Mouse (Mus musculus) heart, postnatal 36 days (tissue): ENCODE data around the gene Rdx. TPM values are rescaled to one million over a fixed set of nuclear protein-coding genes. Genes with fewer than 3 reads are reported as not detected.
A peak's percentile ranks its signal among the peaks of the same experiment; 100 is the strongest.
"Not testable (repeated sequence)": the region's sequence is repeated elsewhere in the genome, so short reads cannot be mapped to it uniquely, and the experiment has no call there.

Experiments used
- DNase-seq, 2 experiments: peaks; one replicate each; pipeline ENCODE4 v3.0.0; 2021 to 2022
- intact Hi-C: fragments of 180-260 bp; cut with DNase I; formaldehyde crosslinking; loops from one replicate; pipeline ENCODE4 v1.15.1; 2025
- total RNA-seq, 2 experiments: library from RNA; stranded (reverse); gene quantifications; 2 replicates each; pipeline ENCODE4 v1.2.3; 2021

The Rdx gene
- total RNA-seq, 2 experiments from 2014 or later, result 90.7 to 91.9 TPM

DNA sequence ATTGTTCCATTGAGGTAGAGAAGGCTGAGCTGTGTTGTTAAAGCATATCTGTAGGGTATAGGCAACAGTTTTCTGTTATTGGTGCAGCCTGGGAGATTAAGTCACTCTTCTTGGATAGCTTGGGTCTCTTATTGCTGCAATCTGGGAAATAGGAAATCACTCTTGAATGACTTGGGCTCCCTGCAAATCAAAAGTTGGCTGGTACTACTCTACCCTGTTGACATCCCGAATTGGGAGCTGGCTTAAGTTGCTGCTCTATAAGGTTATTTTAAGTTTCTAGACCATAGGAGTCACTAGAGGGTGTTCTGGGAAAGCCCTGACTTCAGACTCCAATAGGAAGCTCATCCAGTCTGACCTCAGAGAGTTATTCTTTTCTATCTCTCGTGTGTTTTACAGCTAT, 3.4 kb downstream of the Rdx start:
- intact Hi-C loops, result no loop called here
- no peak for DNase-seq

DNA sequence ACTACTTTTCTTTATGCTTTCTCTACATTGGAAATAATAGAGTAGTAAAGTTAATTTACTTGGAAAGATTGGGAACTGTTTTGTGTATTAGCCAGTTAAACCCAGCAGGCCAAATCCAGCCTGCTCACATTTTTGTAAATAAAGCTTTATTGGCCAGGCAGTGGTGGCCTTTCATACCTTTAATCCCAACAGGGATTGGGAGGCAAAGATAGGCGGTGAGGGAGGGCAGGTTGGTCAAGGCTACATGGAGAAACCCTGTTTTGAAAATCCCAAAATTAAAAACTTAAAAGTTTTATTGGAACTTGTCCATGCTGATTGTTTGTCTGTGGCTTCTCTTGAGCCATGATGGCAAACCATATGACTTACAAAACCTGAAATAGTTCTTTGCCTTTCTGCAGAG, 5.2 kb downstream of the Rdx start:
- DNase-seq, result no peak
- intact Hi-C loops, result no loop called here

DNA sequence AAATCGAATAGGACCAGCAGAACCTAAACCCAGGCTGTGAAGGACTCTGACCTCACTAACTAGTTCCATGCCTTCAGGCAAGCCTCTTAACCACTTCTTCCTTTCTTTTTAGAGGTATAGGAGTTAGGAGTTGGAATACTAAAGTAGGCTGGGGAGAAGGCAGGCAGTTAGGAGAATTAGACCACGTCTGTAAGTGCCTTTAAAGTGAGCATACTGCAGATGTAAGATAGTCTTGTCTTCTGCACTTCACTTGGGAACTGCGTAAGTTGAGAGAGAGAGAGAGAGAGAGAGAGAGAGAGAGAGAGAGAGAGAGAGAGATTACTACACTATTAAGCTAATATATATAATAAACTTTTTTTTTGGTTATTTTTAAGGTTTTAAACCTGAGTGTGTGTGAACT, 8.3 kb downstream of the Rdx start:
- intact Hi-C loops, result no loop called here
- no peak for DNase-seq

DNA sequence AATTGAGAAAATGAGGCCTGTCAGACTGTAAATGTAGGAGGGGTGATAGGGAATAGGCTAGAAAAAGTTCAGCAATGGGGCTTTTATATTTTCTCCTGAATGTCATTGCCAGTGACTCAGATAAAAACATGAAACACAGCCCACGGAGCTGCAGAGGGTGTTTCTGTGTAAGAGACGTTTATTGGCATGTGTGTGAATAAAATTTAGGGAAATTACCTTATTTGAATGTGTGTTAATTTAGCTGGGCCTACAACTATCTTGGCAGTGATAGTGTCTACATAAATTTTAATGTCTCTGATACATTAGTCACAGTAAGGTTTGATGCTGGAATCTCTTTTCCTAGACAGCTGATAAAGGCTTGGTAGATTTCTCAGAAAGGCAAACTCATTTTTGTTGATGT, 12.8 kb downstream of the Rdx start:
- DNase-seq, result no peak
- intact Hi-C loops, result no loop called here

DNA sequence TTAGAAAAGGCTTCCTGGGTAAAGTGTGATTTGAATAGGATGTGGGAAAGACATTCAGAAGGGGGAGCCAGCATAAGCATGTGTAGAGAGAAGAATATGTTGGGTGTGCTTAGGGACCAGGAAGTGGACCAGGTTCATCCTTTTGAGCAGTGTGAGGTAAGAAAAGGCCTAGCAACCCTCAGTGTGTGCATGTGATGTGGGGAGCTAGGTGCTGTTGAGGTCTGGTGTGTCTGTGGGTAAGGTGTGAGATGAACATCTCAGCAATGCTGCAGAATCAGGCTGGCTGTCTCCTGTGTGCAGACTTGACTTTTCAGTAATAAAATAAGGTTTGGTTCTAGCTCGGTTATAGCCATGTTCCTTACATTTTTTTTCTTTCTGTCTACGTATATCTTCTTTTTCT, 23.1 kb downstream of the Rdx start:
- intact Hi-C loops, result no loop called here
- DNase-seq, result no peak

DNA sequence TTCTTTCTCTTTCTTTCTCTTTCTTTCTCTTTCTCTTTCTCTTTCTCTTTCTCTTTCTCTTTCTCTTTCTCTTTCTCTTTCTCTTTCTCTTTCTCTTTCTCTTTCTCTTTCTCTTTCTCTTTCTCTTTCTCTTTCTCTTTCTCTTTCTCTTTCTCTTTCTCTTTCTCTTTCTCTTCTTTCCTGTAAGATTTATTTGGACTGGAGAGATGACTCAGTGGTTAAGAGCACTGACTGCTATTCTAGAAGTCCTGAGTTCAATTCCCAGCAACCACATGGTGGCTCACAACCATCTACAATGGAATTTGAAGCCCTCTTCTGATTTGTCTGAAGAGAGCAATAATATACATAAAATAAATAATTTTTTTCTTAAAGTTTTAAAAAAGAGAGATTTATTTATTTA, 24.4 kb downstream of the Rdx start:
- intact Hi-C loops, result not testable (repeated sequence)

DNA sequence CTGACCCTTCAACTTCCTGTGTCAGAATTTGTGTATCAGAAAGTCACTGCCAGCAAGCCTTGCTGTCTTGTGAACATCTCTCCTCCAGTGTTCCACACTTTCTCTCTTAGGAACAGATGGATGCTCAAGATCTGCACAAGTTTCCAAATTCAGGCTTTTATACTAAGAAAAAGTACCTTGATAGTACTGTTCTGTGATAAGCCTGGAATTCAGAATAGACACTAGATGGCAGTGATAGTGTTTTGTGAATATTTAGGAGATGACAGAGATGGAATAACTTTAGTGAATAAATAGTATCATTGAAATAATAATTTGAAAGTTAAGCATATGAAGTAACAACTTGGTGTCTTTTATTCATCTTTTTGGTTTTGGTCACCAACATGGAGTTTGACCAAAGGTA, 25.2 kb downstream of the Rdx start:
- intact Hi-C loops, result no loop called here
- no peak for DNase-seq

More for the DNA sequence above, 24.4 kb downstream of the Rdx start:
- DNase-seq, result not testable (repeated sequence)

DNA sequence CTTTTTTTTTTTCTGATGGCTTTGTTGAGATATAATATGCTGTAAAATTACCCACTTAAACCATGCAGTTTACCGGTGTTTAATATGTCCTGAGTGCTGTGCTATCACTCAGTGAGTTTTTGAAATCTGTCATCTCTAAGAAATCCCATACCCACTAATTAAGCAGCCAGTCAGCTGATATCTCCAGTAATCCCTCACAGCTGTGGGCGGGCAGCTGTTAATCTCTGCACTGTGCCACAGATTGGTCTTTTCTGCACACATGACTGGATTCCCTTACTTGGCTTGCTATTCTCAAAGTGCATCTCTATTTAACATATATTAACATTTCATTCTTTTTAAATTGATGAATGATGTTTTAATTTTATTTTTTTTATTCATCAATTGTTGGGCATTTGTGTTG, 29.1 kb downstream of the Rdx start:
- no peak for DNase-seq
- intact Hi-C loops, result no loop called here

DNA sequence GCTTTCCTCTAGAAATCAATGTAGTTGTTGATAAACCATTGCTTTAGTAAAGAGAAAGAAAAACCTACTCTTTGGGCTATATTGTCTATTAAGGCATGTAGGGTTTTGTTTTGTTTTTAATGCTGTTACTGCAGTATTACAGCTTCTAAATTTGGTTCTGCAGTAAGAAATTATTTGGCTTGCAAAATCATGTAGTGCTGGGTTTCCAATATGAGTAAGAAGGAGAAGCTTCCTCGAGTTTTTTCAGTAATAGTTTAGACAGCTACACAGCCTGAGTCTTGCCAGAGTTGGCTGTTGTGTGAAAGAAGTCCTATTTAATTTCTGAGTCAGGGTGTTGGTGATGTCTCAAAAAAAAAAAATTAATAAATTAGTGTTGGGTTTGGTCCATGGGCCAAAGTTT, 30.7 kb downstream of the Rdx start:
- intact Hi-C loops, result no loop called here
- no peak for DNase-seq

DNA sequence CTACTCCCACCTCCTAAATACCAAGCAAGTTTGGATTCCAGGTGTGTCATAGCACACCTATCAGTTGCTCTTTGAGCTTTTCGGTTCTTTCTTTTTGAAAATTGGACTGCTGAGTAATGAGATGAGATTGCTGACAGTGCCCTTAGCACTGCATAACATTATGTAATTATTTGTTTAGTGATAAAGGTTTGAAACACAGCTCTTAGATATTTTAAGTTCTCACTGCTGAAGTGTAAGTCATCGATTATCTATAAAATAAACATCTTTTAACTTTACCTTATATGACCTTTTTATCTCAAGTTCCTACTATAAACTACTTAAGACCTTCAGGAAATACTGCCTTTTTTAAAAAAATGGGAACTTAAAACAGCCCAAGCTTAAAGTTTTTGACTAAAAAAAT, 35.0 kb downstream of the Rdx start:
- intact Hi-C loops, result no loop called here
- no peak for DNase-seq

DNA sequence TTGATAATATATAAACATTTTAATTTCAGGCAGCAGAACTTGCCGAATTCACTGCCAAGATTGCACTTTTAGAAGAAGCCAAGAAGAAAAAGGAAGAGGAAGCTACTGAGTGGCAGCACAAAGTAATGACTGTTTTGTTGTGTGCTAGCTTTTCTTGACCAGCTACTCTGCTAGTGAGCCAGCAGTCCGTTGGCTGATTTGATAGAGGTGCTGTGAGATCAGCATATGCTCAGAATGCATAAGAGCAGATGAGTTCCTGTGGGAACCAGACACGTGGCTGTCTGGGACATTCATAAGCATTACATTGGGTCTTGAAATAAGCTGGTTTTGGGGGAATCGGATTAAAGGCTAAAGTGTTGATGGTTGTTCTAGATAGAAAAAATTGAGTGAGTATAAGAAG, 35.4 kb downstream of the Rdx start:
- DNase-seq, result no peak
- intact Hi-C loops, result no loop called here

DNA sequence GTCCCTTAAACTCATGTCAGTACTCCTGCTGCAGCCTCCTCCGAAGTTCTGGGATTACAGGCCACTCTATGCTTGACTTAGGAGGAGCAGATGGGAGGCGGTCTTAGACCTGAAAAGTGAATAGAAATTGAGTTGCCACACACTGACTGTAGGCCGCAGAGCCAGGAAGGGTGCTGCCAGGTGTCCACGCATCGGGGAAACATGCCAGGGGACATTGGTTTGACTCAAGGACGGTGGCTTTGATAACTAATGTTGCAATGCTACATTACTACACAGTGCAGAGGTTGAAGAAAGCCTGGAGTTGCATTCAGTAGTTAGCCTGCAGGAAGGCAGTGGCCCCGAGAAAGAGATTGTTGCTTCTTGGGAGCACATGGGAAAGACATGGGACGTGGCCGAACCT, 44.8 kb downstream of the Rdx start:
- intact Hi-C loops, result loop anchor here (10.0 kb wide), 1 partner anchor 193 kb away; no protein-coding TSS in a partner anchor
- DNase-seq, result no peak

DNA sequence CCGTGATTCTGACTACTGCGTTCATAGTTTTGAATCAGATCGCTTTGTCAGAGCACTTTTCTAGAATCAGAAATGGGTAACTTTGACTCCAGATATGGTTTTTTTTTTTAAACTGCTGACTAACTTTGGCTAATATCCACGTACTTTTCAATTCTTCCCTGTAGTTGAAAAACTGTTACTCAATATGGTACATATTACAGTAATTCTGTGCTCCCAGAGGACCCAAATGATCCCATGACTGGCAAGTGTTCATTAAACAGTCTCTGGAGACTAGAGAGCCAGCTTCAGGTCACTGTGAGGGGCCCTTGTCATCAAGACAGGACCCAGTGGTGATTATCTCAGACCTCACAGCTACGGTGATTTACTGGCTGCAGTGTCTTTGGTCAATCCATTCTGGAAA, 45.3 kb downstream of the Rdx start:
- no peak for DNase-seq
- intact Hi-C loops, result loop anchor here (10.0 kb wide), 1 partner anchor 192 kb away; no protein-coding TSS in a partner anchor

DNA sequence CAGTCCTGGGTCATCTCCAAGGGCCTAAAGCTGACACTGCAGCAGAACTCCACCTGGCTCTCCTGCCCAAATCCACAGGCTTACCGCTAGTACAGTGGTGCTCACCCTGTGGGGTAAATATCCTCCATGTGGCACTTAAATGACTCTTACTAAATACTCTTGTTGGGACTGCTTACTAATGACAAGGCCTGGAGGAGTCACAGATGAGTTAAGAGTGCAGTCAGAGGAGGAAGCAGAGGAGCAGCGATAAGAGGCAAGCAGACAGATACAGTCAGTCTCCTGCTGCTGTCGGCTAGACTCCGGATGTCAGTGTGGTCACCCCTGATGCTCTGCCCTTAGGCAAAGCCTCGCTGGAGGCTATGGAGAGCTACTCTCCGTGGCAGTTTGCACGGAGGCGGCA, 46.1 kb downstream of the Rdx start:
- intact Hi-C loops, result loop anchor here (10.0 kb wide), 1 partner anchor 192 kb away; no protein-coding TSS in a partner anchor
- no peak for DNase-seq

DNA sequence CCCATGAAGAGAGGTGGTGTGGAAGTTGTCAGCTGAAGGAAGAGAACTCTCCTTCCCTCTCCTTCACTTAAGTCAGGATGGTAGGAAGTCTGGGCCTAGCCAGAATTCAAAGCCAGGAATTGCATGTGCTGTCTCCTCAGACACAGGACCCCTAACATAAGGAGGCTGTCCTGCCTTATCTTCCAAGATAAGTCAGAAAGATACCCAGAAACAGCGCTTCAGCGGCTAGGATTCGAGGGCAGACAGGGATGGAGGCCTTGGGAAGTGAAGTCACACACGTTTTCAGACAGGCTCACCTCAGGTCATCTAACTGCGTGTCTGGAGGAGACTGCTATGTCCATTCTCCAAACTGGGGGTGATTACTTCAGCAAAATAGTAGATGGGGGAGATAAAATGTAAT, 47.0 kb downstream of the Rdx start:
- intact Hi-C loops, result loop anchor here (10.0 kb wide), 1 partner anchor 191 kb away; no protein-coding TSS in a partner anchor
- DNase-seq, result no peak

DNA sequence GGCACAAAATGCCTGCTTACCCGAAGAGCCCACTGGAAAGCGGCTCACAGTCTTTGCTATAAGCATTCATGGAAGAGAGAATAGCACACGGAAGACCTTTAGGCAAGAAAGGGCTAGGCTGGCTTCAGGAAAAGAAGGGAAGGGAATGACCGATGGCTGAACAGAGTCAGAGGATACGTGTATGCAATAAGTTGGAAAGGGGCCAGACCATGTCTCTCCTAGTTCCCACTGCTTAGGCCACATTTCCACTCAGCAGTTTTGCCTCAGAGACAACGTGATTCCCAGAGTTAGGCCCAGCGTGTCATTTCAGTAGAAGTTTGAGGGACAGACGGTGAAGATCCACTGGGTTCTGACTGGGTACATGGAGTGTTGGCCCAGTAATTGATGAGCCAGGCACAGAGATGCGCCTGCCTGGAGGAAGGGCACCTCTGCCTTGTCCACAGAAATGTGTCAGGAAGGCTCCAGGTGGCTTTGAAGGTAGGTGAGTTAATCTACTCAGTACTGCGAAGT, 47.6 kb downstream of the Rdx start:
- intact Hi-C loops, result loop anchor here (10.0 kb wide), 1 partner anchor 190 kb away; no protein-coding TSS in a partner anchor
- DNase-seq, result no peak

DNA sequence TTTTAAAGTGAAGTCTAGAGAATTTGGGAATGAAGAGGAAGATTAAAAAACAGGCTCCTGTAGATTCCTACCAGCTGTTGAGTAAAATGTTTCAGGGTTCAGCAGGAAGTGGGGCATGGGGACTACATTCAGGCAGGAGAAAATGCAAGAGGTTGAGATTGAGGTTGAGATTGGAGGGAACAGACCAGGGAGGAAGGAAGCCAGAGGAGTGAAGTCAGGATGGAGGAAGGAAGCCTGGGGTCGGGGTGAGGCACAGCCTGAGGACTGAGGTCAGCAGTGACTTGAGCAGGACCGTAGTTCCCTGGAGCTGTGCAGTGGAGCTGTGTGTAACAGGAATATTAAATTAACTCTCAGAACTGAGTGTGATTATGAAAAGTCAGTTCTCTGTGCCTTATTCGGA, 48.7 kb downstream of the Rdx start:
- DNase-seq, result no peak
- intact Hi-C loops, result loop anchor here (5.0 to 10.0 kb wide), 2 partner anchors 189 to 758 kb away; no protein-coding TSS in a partner anchor

DNA sequence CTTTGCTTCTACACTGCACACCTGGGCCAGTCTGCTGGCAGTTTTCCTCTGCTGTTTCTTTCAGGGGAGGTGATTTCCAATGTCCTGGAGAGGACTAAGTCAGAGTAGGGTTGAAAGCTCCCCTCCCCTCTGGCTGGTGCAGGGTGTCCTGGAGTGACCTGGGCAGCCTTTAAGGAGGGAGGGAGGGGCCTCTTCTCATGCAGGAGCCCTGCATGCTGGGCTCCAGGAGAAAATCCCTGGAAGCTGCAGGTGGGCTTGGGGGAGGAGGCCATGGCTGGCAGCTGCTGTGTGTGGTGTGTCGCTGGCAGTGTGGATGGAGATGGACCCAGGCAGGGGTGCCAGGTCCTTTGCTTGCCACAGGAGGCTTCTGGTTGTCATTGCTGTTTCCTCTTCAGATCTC, 50.4 kb downstream of the Rdx start:
- DNase-seq, result no peak
- intact Hi-C loops, result loop anchor here (5.0 to 10.0 kb wide), 2 partner anchors 187 to 760 kb away; no protein-coding TSS in a partner anchor

DNA sequence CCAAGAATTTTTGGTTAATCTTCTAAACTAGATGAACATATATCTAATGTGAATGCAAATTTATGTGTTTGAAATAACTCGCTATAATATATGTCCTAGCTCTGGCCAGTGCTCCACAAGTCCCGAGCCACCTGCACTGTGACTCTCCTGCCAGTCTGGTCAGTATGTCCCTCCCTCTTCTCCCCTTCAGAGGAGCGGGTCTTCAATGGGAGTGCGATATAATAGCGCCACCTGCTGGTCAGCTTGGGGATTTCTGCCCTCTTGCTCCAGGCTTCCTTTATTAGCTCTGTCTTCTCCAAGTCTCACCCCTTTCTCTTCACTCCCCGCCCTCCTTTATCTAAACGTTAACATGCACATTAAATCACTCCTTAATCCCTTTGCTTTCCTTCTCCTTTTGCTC, 51.6 kb downstream of the Rdx start:
- intact Hi-C loops, result loop anchor here (1.0 to 10.0 kb wide), 4 partner anchors 107 to 761 kb away; no protein-coding TSS in a partner anchor
- DNase-seq, result peak; percentile 83 to 88

DNA sequence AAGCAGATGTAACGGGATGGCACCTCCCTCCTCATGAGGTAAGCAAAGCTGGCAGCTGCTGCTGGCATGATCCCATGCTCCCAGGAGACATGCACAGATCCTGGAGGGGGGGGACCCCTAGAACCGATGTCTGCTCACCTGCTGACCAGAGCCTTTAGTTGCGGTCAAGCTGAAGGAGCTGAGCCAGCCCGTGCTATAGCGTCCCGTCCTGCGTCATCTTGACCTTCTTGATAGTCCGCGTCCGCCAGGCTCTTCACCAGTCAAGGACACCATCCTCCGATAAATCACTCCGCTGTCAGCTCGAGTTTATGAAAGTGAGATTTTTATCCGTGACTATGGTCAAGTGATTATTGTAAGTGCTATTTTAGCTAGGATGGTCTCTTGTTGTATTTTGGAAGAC, 53.5 kb downstream of the Rdx start:
- no peak for DNase-seq
- intact Hi-C loops, result no loop called here

DNA sequence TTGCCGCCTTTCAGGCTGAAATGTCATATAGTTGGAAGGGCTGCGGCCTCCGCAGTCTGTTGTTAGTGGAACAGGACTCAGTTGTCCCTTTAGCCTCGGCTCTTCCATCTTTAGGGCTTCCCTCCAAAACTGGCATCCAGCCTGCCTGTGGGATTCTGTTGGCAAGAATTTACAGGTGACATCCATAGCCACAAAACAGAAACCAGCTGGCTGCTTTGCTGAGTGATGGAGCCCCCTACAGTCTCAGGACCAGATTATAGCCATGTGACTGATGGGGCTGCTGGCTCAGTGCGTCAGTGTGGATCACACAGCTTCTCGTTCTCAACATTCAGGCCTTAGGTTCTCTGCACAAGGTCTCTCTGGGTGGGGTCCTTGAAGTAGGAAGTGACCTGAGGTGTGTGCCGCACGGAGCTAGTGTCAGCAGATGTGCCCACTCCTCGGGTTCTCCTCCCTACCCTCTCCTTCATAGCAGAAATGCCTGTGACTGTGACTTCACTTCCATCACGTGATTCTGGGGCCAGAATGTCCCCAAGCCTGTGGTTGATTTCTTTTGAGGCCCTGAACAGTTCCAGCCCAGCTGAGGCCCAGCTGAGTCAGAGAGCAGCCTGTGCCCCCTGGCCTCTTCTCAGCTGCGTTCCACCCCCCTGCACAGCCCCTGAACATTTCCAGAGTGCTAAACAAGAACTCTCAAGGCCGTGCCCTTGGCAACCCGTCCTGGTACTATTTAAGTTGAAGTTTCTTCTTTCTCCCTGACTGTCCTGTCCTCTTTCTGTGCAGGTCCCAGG, 55.3 kb downstream of the Rdx start:
- intact Hi-C loops, result no loop called here
- no peak for DNase-seq
